Mouse (Mus musculus): ENCODE results near the gene Lrrc15. TPM values are rescaled to one million over a fixed set of nuclear protein-coding genes. Genes with fewer than 3 reads are reported as not detected.
A peak's percentile ranks its signal among the peaks of the same experiment; 100 is the strongest.

Lrrc15 gene
- polyA plus RNA-seq, 1 experiment from 2014 or later, result 0.21 TPM

DNA sequence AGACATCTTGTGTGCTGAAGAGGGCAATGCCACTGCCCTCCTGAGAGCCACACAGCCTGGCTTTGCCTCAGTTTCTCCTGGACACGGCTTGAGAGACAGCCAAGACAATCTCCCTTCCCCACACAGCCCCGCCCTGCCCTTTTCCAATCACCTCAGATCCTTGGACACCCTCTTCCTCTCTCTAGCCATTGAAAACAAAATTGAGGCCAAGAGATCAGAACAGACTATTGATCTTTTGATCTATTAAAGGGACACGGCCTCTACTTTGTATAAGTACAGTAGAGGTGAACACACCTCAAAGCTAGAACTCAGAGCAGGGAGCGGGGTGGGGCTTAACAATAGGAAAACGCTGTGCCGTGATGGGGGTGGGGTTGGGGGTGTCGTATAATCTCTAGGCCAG, 24.6 kb downstream of the Lrrc15 start:
- no peaks in the 10 kb centered on the region for H3K9me3 ChIP-seq (replicated peaks; ENCODE audit: control insufficient read depth, low read length)
- no peak overlapping the region for H3K9ac ChIP-seq (ENCODE audit: low read length)
- no peaks in the 10 kb centered on the region; the same call in 1 of the 2 replicates for H3K4me1 ChIP-seq (ENCODE audit: control insufficient read depth, insufficient read depth, low read length)
- H3K4me2 ChIP-seq (ENCODE audit: low read depth, low read length), result no peak overlapping the region
- 84% methylated on average over 7 of the region's 7 CpGs for WGBS
- H3K27me3 ChIP-seq (ENCODE audit: control insufficient read depth, insufficient read depth, low read length), result no peaks in the 10 kb centered on the region; the same call in 1 of the 2 replicates
- H3K36me3 ChIP-seq (ENCODE audit: control insufficient read depth, insufficient read depth), result no peaks in the 10 kb centered on the region
- no peak for ATAC-seq (replicated peaks; ENCODE audit: extremely low read depth, insufficient read depth, low FRiP score)
- no peak overlapping the region for H3K27ac ChIP-seq (ENCODE audit: low read length)
- H3K4me3 ChIP-seq (ENCODE audit: low read length), result no peak overlapping the region

DNA sequence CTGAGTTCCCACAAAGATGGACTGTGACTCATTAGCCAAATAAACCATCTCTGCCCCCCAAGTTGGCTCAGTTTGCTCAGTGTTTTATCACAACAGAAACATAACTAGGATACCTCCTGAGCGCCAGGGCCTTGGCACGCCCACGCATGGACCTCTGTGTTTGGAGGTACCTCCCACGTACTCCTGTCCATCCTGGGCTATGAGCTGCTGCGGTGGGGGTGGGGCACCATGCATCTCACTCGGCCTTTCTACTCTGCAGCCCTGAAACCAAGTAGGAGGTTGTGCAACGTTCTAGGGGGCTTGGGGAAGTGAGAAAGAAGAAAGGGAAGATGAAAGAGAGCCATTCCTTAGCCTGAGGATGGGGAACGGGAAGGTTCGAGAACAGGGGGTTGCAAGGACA, 25.3 kb downstream of the Lrrc15 start:
- no peaks in the 10 kb centered on the region for H3K36me3 ChIP-seq (ENCODE audit: control insufficient read depth, insufficient read depth)
- no peak overlapping the region for H3K4me2 ChIP-seq (ENCODE audit: low read depth, low read length)
- no peaks in the 10 kb centered on the region; the same call in 1 of the 2 replicates for H3K4me1 ChIP-seq (ENCODE audit: control insufficient read depth, insufficient read depth, low read length)
- ATAC-seq (replicated peaks; ENCODE audit: extremely low read depth, insufficient read depth, low FRiP score), result no peak
- 59% methylated on average over 9 of the region's 9 CpGs for WGBS
- H3K9me3 ChIP-seq (replicated peaks; ENCODE audit: control insufficient read depth, low read length), result no peaks in the 10 kb centered on the region
- H3K9ac ChIP-seq (ENCODE audit: low read length), result no peak overlapping the region
- no peak overlapping the region for H3K4me3 ChIP-seq (ENCODE audit: low read length)
- no peak overlapping the region for H3K27ac ChIP-seq (ENCODE audit: low read length)
- H3K27me3 ChIP-seq (ENCODE audit: control insufficient read depth, insufficient read depth, low read length), result no peaks in the 10 kb centered on the region; the same call in 1 of the 2 replicates

DNA sequence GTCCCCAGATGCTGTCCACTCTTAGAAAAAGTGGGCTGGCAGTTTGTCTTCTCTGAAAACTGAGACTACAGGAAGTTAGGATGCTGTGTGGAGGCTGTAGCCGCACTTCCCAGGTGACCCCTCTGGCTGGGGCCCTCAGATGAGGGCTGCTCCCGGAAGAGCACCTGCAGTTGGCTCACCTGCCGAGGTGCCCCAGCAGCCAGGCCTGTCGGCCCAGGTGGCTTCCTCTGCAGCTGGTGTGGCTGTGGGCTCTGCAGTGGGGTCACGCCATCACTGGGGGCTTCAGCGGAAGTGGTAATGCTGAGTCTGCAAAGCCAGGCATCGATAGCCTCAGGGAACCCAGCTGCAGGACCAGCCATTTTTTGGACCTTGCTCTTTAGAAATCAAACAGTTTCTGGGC, 28.0 kb downstream of the Lrrc15 start:
- Histone ChIP-seq H3K4me1 (ENCODE audit: control insufficient read depth, insufficient read depth, low read length) (peaks cover 4% of the 10 kb centered on the region; the same call in 1 of the 2 replicates), H3K36me3 (ENCODE audit: control insufficient read depth, insufficient read depth) (no peaks in the 10 kb centered on the region), H3K27ac (ENCODE audit: low read length) (no peak overlapping the region), H3K4me3 (ENCODE audit: low read length) (no peak overlapping the region), H3K9me3 (replicated peaks; ENCODE audit: control insufficient read depth, low read length) (no peaks in the 10 kb centered on the region), H3K4me2 (ENCODE audit: low read depth, low read length) (no peak overlapping the region), H3K27me3 (ENCODE audit: control insufficient read depth, insufficient read depth, low read length) (peaks cover 3% of the 10 kb centered on the region; the same call in 1 of the 2 replicates), H3K9ac (ENCODE audit: low read length) (no peak overlapping the region)
- no peak for ATAC-seq (replicated peaks; ENCODE audit: extremely low read depth, insufficient read depth, low FRiP score)
- 68% methylated on average over 7 of the region's 7 CpGs for WGBS

DNA sequence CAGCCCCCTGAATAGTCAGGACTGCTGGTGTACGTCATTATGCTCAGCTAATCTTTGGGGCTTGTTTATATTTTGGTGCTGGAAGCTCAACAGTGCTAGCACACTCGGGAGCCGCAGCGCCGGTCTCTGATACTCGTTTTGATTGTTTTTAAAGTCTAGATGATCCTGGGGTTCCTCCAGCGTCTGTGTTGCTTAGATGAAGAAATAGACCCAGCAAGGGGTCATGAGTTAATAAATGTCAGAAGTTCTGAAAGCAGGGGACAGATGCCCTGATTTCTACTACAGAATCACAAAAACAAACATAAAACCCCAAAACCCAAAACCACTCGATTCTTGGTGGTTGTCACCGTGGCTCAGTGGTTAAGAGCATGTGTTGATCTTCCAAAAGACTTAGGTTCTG, 29.2 kb downstream of the Lrrc15 start:
- Histone ChIP-seq H3K9ac (ENCODE audit: low read length) (no peak overlapping the region), H3K4me2 (ENCODE audit: low read depth, low read length) (no peak overlapping the region), H3K36me3 (ENCODE audit: control insufficient read depth, insufficient read depth) (no peaks in the 10 kb centered on the region), H3K4me1 (ENCODE audit: control insufficient read depth, insufficient read depth, low read length) (peaks cover 4% of the 10 kb centered on the region; the same call in 1 of the 2 replicates), H3K27me3 (ENCODE audit: control insufficient read depth, insufficient read depth, low read length) (peaks cover 7% of the 10 kb centered on the region; the same call in 1 of the 2 replicates), H3K4me3 (ENCODE audit: low read length) (no peak overlapping the region), H3K9me3 (replicated peaks; ENCODE audit: control insufficient read depth, low read length) (no peaks in the 10 kb centered on the region), H3K27ac (ENCODE audit: low read length) (no peak overlapping the region)
- ATAC-seq (replicated peaks; ENCODE audit: extremely low read depth, insufficient read depth, low FRiP score), result no peak
- WGBS, result 77% methylated on average over 9 of the region's 9 CpGs

DNA sequence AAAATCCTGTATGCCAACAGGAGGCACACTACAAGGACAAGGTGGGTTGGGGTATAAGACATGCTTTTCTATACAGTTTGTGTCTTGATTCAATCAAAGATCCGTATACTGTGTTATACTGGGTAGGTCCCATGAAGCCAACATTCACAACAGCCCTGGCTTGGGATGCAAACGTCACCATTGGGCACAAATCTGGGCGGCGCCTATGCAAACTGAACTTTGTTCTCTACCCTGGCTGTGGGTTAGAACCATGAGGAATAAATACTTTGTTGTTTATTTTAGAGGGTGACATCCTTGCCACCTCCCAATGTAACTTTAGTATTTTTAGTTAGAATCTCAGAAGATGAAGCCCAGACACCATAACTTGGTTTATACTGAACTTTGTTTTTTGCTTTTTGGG, 29.7 kb downstream of the Lrrc15 start:
- Histone ChIP-seq H3K27me3 (ENCODE audit: control insufficient read depth, insufficient read depth, low read length) (peaks cover 7% of the 10 kb centered on the region; the same call in 1 of the 2 replicates), H3K36me3 (ENCODE audit: control insufficient read depth, insufficient read depth) (no peaks in the 10 kb centered on the region), H3K4me1 (ENCODE audit: control insufficient read depth, insufficient read depth, low read length) (peaks cover 4% of the 10 kb centered on the region; the same call in 1 of the 2 replicates), H3K9ac (ENCODE audit: low read length) (no peak overlapping the region), H3K9me3 (replicated peaks; ENCODE audit: control insufficient read depth, low read length) (no peaks in the 10 kb centered on the region), H3K4me3 (ENCODE audit: low read length) (no peak overlapping the region), H3K27ac (ENCODE audit: low read length) (no peak overlapping the region), H3K4me2 (ENCODE audit: low read depth, low read length) (no peak overlapping the region)
- ATAC-seq (replicated peaks; ENCODE audit: extremely low read depth, insufficient read depth, low FRiP score), result no peak
- WGBS, result 88% methylated on average over 4 of the region's 4 CpGs

DNA sequence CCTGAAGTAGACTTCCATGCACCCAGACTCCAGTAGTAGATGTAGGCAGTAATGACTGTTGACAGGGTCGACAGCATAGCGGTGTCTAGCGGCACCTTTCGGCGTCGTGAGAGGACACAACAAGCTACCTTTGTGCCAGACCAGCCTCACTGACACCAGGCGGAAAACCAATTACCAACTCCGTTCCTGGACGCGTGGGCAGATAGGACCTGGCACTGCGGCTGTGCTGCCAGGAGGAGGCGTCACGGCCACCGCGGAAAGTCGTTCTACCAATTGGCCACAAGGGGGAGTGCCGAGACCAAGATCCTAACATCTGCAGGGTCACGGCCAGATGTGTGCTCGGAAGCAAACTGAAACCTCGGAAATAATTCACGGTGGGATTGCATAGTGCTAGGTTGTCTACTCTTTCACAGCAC, 31.0 kb downstream of the Lrrc15 start:
- peak overlapping the region; percentile 65 for H3K4me2 ChIP-seq (ENCODE audit: low read depth, low read length)
- 2% methylated on average over 21 of the region's 21 CpGs for WGBS
- H3K9me3 ChIP-seq (replicated peaks; ENCODE audit: control insufficient read depth, low read length), result no peaks in the 10 kb centered on the region
- H3K4me1 ChIP-seq (ENCODE audit: control insufficient read depth, insufficient read depth, low read length), result peaks cover 4% of the 10 kb centered on the region; the same call in 1 of the 2 replicates
- peak overlapping the region; percentile 45 for H3K4me3 ChIP-seq (ENCODE audit: low read length)
- no peak for ATAC-seq (replicated peaks; ENCODE audit: extremely low read depth, insufficient read depth, low FRiP score)
- no peaks in the 10 kb centered on the region for H3K36me3 ChIP-seq (ENCODE audit: control insufficient read depth, insufficient read depth)
- peaks cover 7% of the 10 kb centered on the region; the same call in 1 of the 2 replicates for H3K27me3 ChIP-seq (ENCODE audit: control insufficient read depth, insufficient read depth, low read length)
- no peak overlapping the region for H3K27ac ChIP-seq (ENCODE audit: low read length)
- no peak overlapping the region for H3K9ac ChIP-seq (ENCODE audit: low read length)

DNA sequence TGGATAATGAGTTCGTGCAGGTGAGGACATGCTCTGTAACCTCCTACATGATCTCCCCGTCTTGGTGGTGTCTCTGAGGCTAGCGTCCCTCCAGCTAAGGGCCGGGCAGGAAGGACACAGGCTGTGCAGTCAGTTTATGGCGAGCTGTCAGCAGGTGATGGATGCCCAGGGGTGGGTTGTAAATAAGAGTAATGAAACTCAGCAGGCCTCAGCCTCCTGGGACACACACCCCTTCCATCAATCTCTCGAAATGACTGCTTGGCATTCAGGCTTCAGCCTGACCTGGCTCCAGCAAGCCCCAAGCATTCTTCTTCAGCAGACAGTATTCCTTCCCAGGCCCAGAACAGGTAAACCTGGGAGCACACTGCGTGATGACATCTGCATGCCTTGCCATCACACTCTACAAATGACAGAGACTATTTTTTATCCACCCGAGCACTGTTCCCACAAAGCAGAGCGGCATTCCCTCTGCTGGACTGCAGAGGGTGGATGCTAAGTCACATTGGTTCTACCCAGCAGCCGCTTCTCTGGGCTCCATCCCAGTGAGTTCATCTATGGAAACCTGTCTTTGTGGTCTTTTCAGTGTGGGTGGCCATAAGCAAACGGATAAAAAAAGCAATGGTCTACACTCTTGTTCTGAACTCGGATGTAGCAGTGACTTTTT, 38.9 kb downstream of the Lrrc15 start:
- WGBS, result 71% methylated on average over 12 of the region's 12 CpGs
- Histone ChIP-seq H3K4me3 (ENCODE audit: low read length) (no peak overlapping the region), H3K9ac (ENCODE audit: low read length) (no peak overlapping the region), H3K9me3 (replicated peaks; ENCODE audit: control insufficient read depth, low read length) (peaks cover 2% of the 10 kb centered on the region; the same call in 1 of the 2 replicates), H3K4me2 (ENCODE audit: low read depth, low read length) (no peak overlapping the region), H3K27me3 (ENCODE audit: control insufficient read depth, insufficient read depth, low read length) (no peaks in the 10 kb centered on the region), H3K27ac (ENCODE audit: low read length) (no peak overlapping the region), H3K4me1 (ENCODE audit: control insufficient read depth, insufficient read depth, low read length) (peaks cover 13% of the 10 kb centered on the region), H3K36me3 (ENCODE audit: control insufficient read depth, insufficient read depth) (no peaks in the 10 kb centered on the region)
- ATAC-seq (replicated peaks; ENCODE audit: extremely low read depth, insufficient read depth, low FRiP score), result no peak

DNA sequence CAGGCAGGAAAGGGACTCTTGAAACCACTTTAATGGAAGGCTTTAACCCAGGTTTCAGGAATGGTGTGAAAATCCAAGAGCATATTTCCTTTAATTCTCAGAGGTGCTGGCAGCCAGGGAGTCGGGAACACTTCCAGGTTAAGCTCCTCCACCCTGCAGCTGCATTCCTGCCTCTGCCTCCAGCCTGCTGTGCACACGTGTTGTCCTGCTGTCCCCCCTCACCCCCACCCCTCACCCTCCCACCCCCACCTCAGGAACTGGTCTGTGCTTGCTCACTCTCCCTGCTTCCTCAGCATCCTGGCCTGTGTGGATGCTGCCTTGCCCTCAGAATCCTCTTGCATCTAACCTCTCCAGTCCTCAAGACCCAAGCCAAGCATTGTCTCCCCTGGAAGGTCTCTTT, 41.4 kb downstream of the Lrrc15 start:
- no peak overlapping the region for H3K9ac ChIP-seq (ENCODE audit: low read length)
- no peak overlapping the region for H3K27ac ChIP-seq (ENCODE audit: low read length)
- peaks cover 19% of the 10 kb centered on the region for H3K4me1 ChIP-seq (ENCODE audit: control insufficient read depth, insufficient read depth, low read length)
- H3K9me3 ChIP-seq (replicated peaks; ENCODE audit: control insufficient read depth, low read length), result peaks cover 2% of the 10 kb centered on the region; the same call in 1 of the 2 replicates
- no peak for ATAC-seq (replicated peaks; ENCODE audit: extremely low read depth, insufficient read depth, low FRiP score)
- H3K27me3 ChIP-seq (ENCODE audit: control insufficient read depth, insufficient read depth, low read length), result peaks cover 18% of the 10 kb centered on the region
- H3K4me2 ChIP-seq (ENCODE audit: low read depth, low read length), result no peak overlapping the region
- no peak overlapping the region for H3K4me3 ChIP-seq (ENCODE audit: low read length)
- WGBS, result 17% methylated on average over 2 of the region's 2 CpGs
- H3K36me3 ChIP-seq (ENCODE audit: control insufficient read depth, insufficient read depth), result no peaks in the 10 kb centered on the region

DNA sequence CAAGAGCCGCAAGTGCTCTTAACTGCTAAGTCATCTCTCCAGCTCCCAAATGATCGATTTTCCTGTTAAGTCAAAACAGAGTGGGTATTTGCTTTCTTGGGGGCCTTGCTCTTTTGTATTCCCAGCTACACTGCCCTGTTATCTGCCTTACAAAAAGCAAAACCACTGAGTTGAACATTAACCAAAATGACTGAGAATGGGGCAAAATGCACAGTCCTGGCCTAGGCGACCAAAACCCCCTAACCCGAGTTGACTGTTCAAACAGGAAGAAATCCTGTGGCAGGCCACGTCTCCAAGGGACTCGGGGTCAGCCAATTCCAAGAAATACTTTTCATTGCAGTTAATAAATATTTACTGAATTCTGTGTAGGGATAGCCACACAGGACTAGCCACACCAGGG, 44.3 kb downstream of the Lrrc15 start:
- Histone ChIP-seq H3K4me3 (ENCODE audit: low read length) (no peak overlapping the region), H3K9ac (ENCODE audit: low read length) (no peak overlapping the region), H3K4me2 (ENCODE audit: low read depth, low read length) (no peak overlapping the region), H3K27me3 (ENCODE audit: control insufficient read depth, insufficient read depth, low read length) (peaks cover 29% of the 10 kb centered on the region), H3K4me1 (ENCODE audit: control insufficient read depth, insufficient read depth, low read length) (peaks cover 32% of the 10 kb centered on the region), H3K36me3 (ENCODE audit: control insufficient read depth, insufficient read depth) (no peaks in the 10 kb centered on the region), H3K27ac (ENCODE audit: low read length) (no peak overlapping the region), H3K9me3 (replicated peaks; ENCODE audit: control insufficient read depth, low read length) (no peaks in the 10 kb centered on the region)
- no peak for ATAC-seq (replicated peaks; ENCODE audit: extremely low read depth, insufficient read depth, low FRiP score)
- 73% methylated on average over 6 of the region's 6 CpGs for WGBS
